Mouse (Mus musculus) liver, embryonic 14.5 days (tissue): ENCODE data around the gene Akap9.
A peak's percentile ranks its signal among the peaks of the same experiment; 100 is the strongest.

Experiments used
- CTCF ChIP-seq: IDR thresholded peaks from 2 replicates; pipeline ENCODE4 v1.5.1; 2016; ENCODE audit warnings: antibody characterized with exemption, low read depth, control low read depth
- EP300 ChIP-seq: IDR thresholded peaks from 2 replicates; pipeline ENCODE4 v1.6.1; 2016; ENCODE audit warnings: antibody characterized with exemption, low read depth

DNA sequence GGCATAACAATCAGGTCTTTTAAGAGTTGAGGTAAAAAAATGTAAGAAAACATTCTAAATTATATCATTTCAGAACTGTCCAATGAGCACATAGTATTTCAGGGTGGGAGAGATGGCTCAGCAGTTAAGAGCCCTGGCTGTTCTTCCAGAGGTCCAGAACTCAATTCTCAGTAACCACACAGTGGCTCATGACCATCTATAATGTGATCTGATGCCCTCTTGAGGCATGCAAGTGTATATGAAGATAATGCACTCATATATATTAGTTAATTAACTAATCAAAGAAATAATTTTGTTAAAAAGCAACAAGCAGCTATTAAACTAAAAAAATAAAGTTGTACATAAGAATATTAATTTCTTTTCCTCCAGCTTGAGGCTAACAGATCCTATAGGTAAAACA, 38.7 kb upstream of the Akap9 start:
- TF ChIP-seq EP300 (no peak), CTCF (peak; percentile 20; the same call in 1 of the 2 replicates)
